Comparison of ENCODE assay signal across 20 mouse cellular contexts in genomic region chr15:69922176-69922575, GRCm38 (mm10).
DNase-seq lines count a peak whose midpoint lies in the region; ATAC-seq and TF ChIP-seq lines count a peak whose summit lies in the region.
"Had no signal": no experiment of that assay in that cellular context is flagged by ENCODE, and none has a peak within 500 bp of the region (broad histone marks: within the 10 kb centered on the region; RNA-seq: fewer than 3 reads in every experiment).

No protein-coding gene starts in this region.

- no peaks in the 10 kb centered on the region for H3K4me1 ChIP-seq in forebrain, embryonic 14.5 days (ENCODE audit: control insufficient read depth, insufficient read depth, low read length)
- peaks cover 6% of the 10 kb centered on the region; the same call in 1 of the 2 replicates for H3K4me1 ChIP-seq in forebrain, embryonic 13.5 days
- no peaks in the 10 kb centered on the region for H3K4me1 ChIP-seq in stomach, postnatal 0 days (replicated peaks; ENCODE audit: control insufficient read depth, insufficient read depth)
- H3K4me1 ChIP-seq: heart, embryonic 12.5 days; liver, embryonic 12.5 days had no signal

- no peak overlapping the region for H3K4me2 ChIP-seq in forebrain, embryonic 14.5 days (ENCODE audit: low read length)
- H3K4me2 ChIP-seq in forebrain, embryonic 13.5 days: no peak overlapping the region
- H3K4me2 ChIP-seq in stomach, postnatal 0 days (replicated peaks; ENCODE audit: low read depth): no peak overlapping the region
- H3K4me2 ChIP-seq: embryonic facial prominence, embryonic 13.5 days; heart, embryonic 12.5 days; liver, embryonic 12.5 days had no signal

- ATAC-seq in forebrain, embryonic 14.5 days: no peak
- no peak for ATAC-seq in forebrain, embryonic 13.5 days
- ATAC-seq in stomach, postnatal 0 days (ENCODE audit: low FRiP score, low TSS enrichment): no peak
- ATAC-seq: forebrain, embryonic 16.5 days; liver, embryonic 12.5 days; lung, postnatal 0 days had no signal

- H3K9me3 ChIP-seq in forebrain, embryonic 14.5 days (replicated peaks; ENCODE audit: control insufficient read depth, low read length): no peaks in the 10 kb centered on the region
- H3K9me3 ChIP-seq in forebrain, embryonic 13.5 days (replicated peaks): no peaks in the 10 kb centered on the region
- no peaks in the 10 kb centered on the region for H3K9me3 ChIP-seq in stomach, postnatal 0 days (ENCODE audit: control insufficient read depth, low read length)
- H3K9me3 ChIP-seq: embryonic facial prominence, embryonic 13.5 days; G1E; heart, embryonic 12.5 days; liver, embryonic 12.5 days had no signal

- intact Hi-C loops in left cerebral cortex, adult 2 months (cut with DNase I): loop anchor here (5.0 kb wide), 3 partner anchors 985 to 1495 kb away; no protein-coding TSS in a partner anchor

- H3K4me3 ChIP-seq in forebrain, embryonic 14.5 days (ENCODE audit: low read depth, low read length): no peak overlapping the region
- no peak overlapping the region for H3K4me3 ChIP-seq in forebrain, embryonic 13.5 days
- H3K4me3 ChIP-seq in left cerebral cortex, adult 2 months: no peak overlapping the region
- no peak overlapping the region for H3K4me3 ChIP-seq in stomach, postnatal 0 days (ENCODE audit: low read depth, low read length)
- H3K4me3 ChIP-seq: embryonic facial prominence, embryonic 13.5 days; heart, embryonic 12.5 days; liver, embryonic 12.5 days had no signal

- DNase-seq in forebrain, embryonic 14.5 days (ENCODE audit: low spot score): peak; percentile 41
- no peak for DNase-seq in left cerebral cortex, adult 2 months (ENCODE audit: extremely low spot score in 1 of 2, low spot score in 2 of 2)
- no peak for DNase-seq in left cerebral cortex, adult 18-20 months (ENCODE audit: low spot score in 2 of 2)
- peak; percentile 4 to 26 for DNase-seq in right cerebral cortex, adult 2 months (ENCODE audit: low spot score in 2 of 2)
- DNase-seq in right cerebral cortex, postnatal 25 days: no peak
- no peak for DNase-seq in stomach, postnatal 0 days (ENCODE audit: low spot score)
- DNase-seq in B cell, adult 2 months: no peak
- DNase-seq: adrenal gland, adult 2 months; cerebellum, adult 8-10 months; gastrocnemius, postnatal 14 days; heart, postnatal 36 days; left cerebral cortex, postnatal 4 days; thymus, postnatal 14 days had no signal

- no peaks in the 10 kb centered on the region for H3K36me3 ChIP-seq in forebrain, embryonic 14.5 days (ENCODE audit: control insufficient read depth, insufficient read depth, low read length)
- no peaks in the 10 kb centered on the region for H3K36me3 ChIP-seq in forebrain, embryonic 13.5 days (ENCODE audit: poor library complexity, severe bottlenecking)
- H3K36me3 ChIP-seq in stomach, postnatal 0 days (ENCODE audit: control insufficient read depth, insufficient read depth, low read length): no peaks in the 10 kb centered on the region
- H3K36me3 ChIP-seq: embryonic facial prominence, embryonic 13.5 days; G1E; heart, embryonic 12.5 days; liver, embryonic 12.5 days had no signal

- 79% methylated on average over 3 of the region's 3 CpGs for WGBS in forebrain, embryonic 14.5 days
- 84% methylated on average over 3 of the region's 3 CpGs for WGBS in forebrain, embryonic 13.5 days
- 80% methylated on average over 3 of the region's 3 CpGs for WGBS in stomach, postnatal 0 days

- TF ChIP-seq EP300 in stomach, postnatal 0 days (optimal IDR thresholded peaks at IDR 0.05): no peak

- H3K27ac ChIP-seq in forebrain, embryonic 14.5 days (ENCODE audit: low read depth, low read length): no peak overlapping the region
- no peak overlapping the region for H3K27ac ChIP-seq in forebrain, embryonic 13.5 days
- no peak overlapping the region for H3K27ac ChIP-seq in left cerebral cortex, adult 2 months
- H3K27ac ChIP-seq in stomach, postnatal 0 days (replicated peaks): no peak overlapping the region
- H3K27ac ChIP-seq: embryonic facial prominence, embryonic 13.5 days; liver, embryonic 12.5 days had no signal

- no peaks in the 10 kb centered on the region for H3K27me3 ChIP-seq in forebrain, embryonic 14.5 days (replicated peaks; ENCODE audit: control insufficient read depth, insufficient read depth, low read length)
- no peaks in the 10 kb centered on the region for H3K27me3 ChIP-seq in forebrain, embryonic 13.5 days
- no peaks in the 10 kb centered on the region for H3K27me3 ChIP-seq in stomach, postnatal 0 days (ENCODE audit: control insufficient read depth, insufficient read depth, low read length)
- H3K27me3 ChIP-seq: embryonic facial prominence, embryonic 13.5 days; heart, embryonic 12.5 days; liver, embryonic 12.5 days had no signal

- H3K9ac ChIP-seq in forebrain, embryonic 14.5 days (ENCODE audit: low read length): no peak overlapping the region
- H3K9ac ChIP-seq in forebrain, embryonic 13.5 days: no peak overlapping the region
- H3K9ac ChIP-seq in stomach, postnatal 0 days (ENCODE audit: low read length): no peak overlapping the region
- H3K9ac ChIP-seq: embryonic facial prominence, embryonic 13.5 days; heart, embryonic 12.5 days; liver, embryonic 12.5 days had no signal

- peak; percentile 53 for TF ChIP-seq CTCF in left cerebral cortex, adult 2 months (IDR thresholded peaks at IDR 0.05)
- peak; percentile 39 for TF ChIP-seq CTCF in stomach, postnatal 0 days (IDR thresholded peaks at IDR 0.05; ENCODE audit: low read depth)

Comparison
In these comparisons a context has a peak if more than half of its experiments do, and no peak if none do; other contexts are left out.
1. DNase-seq: peak in forebrain, embryonic 14.5 days (single experiment) and right cerebral cortex, adult 2 months (2 of 2); none in left cerebral cortex, adult 2 months (0 of 2), left cerebral cortex, adult 18-20 months (0 of 2), right cerebral cortex, postnatal 25 days (single experiment), stomach, postnatal 0 days (single experiment) and B cell, adult 2 months (0 of 2).